Mouse (Mus musculus): Measurements from ENCODE around the gene Slc25a33. TPM values are rescaled to one million over a fixed set of nuclear protein-coding genes. Genes with fewer than 3 reads are reported as not detected.

Slc25a33 gene
- polyA plus RNA-seq, 1 experiment from 2014 or later = 48.4 TPM

- 0 out of 2 replicates have a peak, but pooled peaks cover 3% of the 10 kb centered on the region for H3K4me1 ChIP-seq (ENCODE audit: control insufficient read depth, insufficient read depth, low read length)
- no peak for ATAC-seq (ENCODE audit: low read depth)
- H3K27me3 ChIP-seq (ENCODE audit: control insufficient read depth, insufficient read depth, low read length) = no peaks in the 10 kb centered on the region
- H3K4me3 ChIP-seq (ENCODE audit: low read depth, low read length) = no peak overlapping the region
- no peak overlapping the region for H3K27ac ChIP-seq (ENCODE audit: low read depth, low read length)
- no peaks in the 10 kb centered on the region for H3K36me3 ChIP-seq (ENCODE audit: control insufficient read depth, insufficient read depth, low read length)
- no peak overlapping the region for H3K9ac ChIP-seq (replicated peaks; ENCODE audit: low read depth, low read length)
- 49% methylated on average over 2 of the region's 2 CpGs for whole genome bisulfite sequencing
- no peaks in the 10 kb centered on the region for H3K9me3 ChIP-seq (ENCODE audit: control insufficient read depth, low read length)
- H3K4me2 ChIP-seq (ENCODE audit: low read depth, low read length) = no peak overlapping the region
These were observed 24.0 kb upstream of the Slc25a33 start for GRCm38 (mm10) chr4:149798116-149798515.

- no peaks in the 10 kb centered on the region for H3K9me3 ChIP-seq (ENCODE audit: control insufficient read depth, low read length)
- ATAC-seq (ENCODE audit: low read depth) = no peak
- 88% methylated on average over 1 of the region's 1 CpGs for WGBS
These were observed 23.1 kb upstream of the Slc25a33 start for GRCm38 (mm10) chr4:149797220-149797610.

GRCm38 (mm10) chr4:149796567-149797219 lies 22.6 kb upstream of the Slc25a33 start:
- WGBS = 83% methylated on average over 14 of the region's 14 CpGs
- Histone ChIP-seq H3K27ac (ENCODE audit: low read depth, low read length) (no peak overlapping the region), H3K36me3 (ENCODE audit: control insufficient read depth, insufficient read depth, low read length) (no peaks in the 10 kb centered on the region), H3K4me1 (ENCODE audit: control insufficient read depth, insufficient read depth, low read length) (peaks cover 6% of the 10 kb centered on the region; the same call in 1 of the 2 replicates), H3K27me3 (ENCODE audit: control insufficient read depth, insufficient read depth, low read length) (no peaks in the 10 kb centered on the region), H3K9ac (replicated peaks; ENCODE audit: low read depth, low read length) (no peak overlapping the region), H3K9me3 (ENCODE audit: control insufficient read depth, low read length) (no peaks in the 10 kb centered on the region), H3K4me3 (ENCODE audit: low read depth, low read length) (no peak overlapping the region), H3K4me2 (ENCODE audit: low read depth, low read length) (no peak overlapping the region)
- no peak for ATAC-seq (ENCODE audit: low read depth)

More at GRCm38 (mm10) chr4:149797220-149797610, 23.1 kb upstream of the Slc25a33 start:
- Histone ChIP-seq H3K36me3 (ENCODE audit: control insufficient read depth, insufficient read depth, low read length) (no peaks in the 10 kb centered on the region), H3K4me1 (ENCODE audit: control insufficient read depth, insufficient read depth, low read length) (0 out of 2 replicates have a peak, but pooled peaks cover 3% of the 10 kb centered on the region), H3K27me3 (ENCODE audit: control insufficient read depth, insufficient read depth, low read length) (no peaks in the 10 kb centered on the region), H3K4me2 (ENCODE audit: low read depth, low read length) (no peak overlapping the region), H3K27ac (ENCODE audit: low read depth, low read length) (no peak overlapping the region), H3K9ac (replicated peaks; ENCODE audit: low read depth, low read length) (no peak overlapping the region), H3K4me3 (ENCODE audit: low read depth, low read length) (no peak overlapping the region)

- peaks cover 7% of the 10 kb centered on the region; the same call in 1 of the 2 replicates for H3K4me1 ChIP-seq (ENCODE audit: control insufficient read depth, insufficient read depth, low read length)
- ATAC-seq (ENCODE audit: low read depth) = no peak
- H3K36me3 ChIP-seq (ENCODE audit: control insufficient read depth, insufficient read depth, low read length) = no peaks in the 10 kb centered on the region
- H3K9ac ChIP-seq (replicated peaks; ENCODE audit: low read depth, low read length) = no peak overlapping the region
- 91% methylated on average over 7 of the region's 7 CpGs for WGBS
- H3K4me3 ChIP-seq (ENCODE audit: low read depth, low read length) = no peak overlapping the region
- H3K4me2 ChIP-seq (ENCODE audit: low read depth, low read length) = no peak overlapping the region
- H3K9me3 ChIP-seq (ENCODE audit: control insufficient read depth, low read length) = no peaks in the 10 kb centered on the region
- no peaks in the 10 kb centered on the region for H3K27me3 ChIP-seq (ENCODE audit: control insufficient read depth, insufficient read depth, low read length)
- H3K27ac ChIP-seq (ENCODE audit: low read depth, low read length) = no peak overlapping the region
These were observed 20.9 kb upstream of the Slc25a33 start for GRCm38 (mm10) chr4:149794966-149795477.

GRCm38 (mm10) chr4:149794010-149794338 lies 19.9 kb upstream of the Slc25a33 start:
- H3K4me2 ChIP-seq (ENCODE audit: low read depth, low read length) = no peak overlapping the region
- no peak for ATAC-seq (ENCODE audit: low read depth)
- no peaks in the 10 kb centered on the region for H3K27me3 ChIP-seq (ENCODE audit: control insufficient read depth, insufficient read depth, low read length)
- no peaks in the 10 kb centered on the region for H3K36me3 ChIP-seq (ENCODE audit: control insufficient read depth, insufficient read depth, low read length)
- peaks cover 7% of the 10 kb centered on the region; the same call in 1 of the 2 replicates for H3K4me1 ChIP-seq (ENCODE audit: control insufficient read depth, insufficient read depth, low read length)
- WGBS = 65% methylated on average over 8 of the region's 8 CpGs
- no peak overlapping the region for H3K27ac ChIP-seq (ENCODE audit: low read depth, low read length)
- no peaks in the 10 kb centered on the region for H3K9me3 ChIP-seq (ENCODE audit: control insufficient read depth, low read length)
- no peak overlapping the region for H3K9ac ChIP-seq (replicated peaks; ENCODE audit: low read depth, low read length)
- no peak overlapping the region for H3K4me3 ChIP-seq (ENCODE audit: low read depth, low read length)

DNA sequence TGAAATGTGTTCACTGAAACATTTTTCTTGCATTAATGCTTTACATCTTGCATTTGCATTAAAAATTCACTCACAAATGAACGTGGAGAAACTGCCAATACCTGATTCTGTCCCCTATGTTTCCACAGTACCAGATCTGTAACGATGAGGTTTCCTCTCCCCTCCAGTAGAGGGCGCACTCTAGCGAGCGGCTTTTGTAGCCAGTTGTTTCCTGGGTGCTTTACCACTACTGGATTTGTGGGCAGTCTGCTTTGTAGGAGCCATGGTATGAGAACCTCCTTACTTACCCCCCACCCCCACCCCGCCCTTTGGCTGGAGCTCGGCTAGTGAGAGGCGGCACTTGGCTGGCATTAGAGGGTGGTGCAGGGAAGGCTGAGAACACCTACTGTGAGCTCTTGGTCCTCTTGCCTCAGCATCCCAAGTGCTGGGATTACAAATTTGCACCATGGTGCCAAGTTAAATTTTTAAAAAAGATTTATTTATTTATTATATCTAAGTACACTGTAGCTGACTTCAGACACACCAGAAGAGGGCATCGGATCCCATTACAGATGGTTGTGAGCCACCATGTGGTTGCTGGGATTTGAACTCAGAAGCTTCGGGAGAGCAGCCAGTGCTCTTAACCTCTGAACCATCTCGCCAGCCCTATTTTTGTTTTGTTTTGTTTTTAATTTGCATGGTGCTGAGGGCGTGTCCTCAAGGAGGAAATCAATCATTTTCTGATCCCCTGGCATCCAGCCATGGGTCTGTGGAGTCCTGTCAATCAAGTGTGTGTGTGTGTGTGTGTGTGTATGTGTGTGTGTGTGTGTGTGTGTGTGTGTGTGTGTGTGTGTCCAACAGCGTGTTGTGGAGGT lies 19.3 kb upstream of the Slc25a33 start:
- Histone ChIP-seq H3K4me1 (ENCODE audit: control insufficient read depth, insufficient read depth, low read length) (peaks cover 4% of the 10 kb centered on the region; the same call in 1 of the 2 replicates), H3K27me3 (ENCODE audit: control insufficient read depth, insufficient read depth, low read length) (no peaks in the 10 kb centered on the region), H3K4me2 (ENCODE audit: low read depth, low read length) (no peak overlapping the region), H3K4me3 (ENCODE audit: low read depth, low read length) (no peak overlapping the region), H3K9me3 (ENCODE audit: control insufficient read depth, low read length) (no peaks in the 10 kb centered on the region), H3K36me3 (ENCODE audit: control insufficient read depth, insufficient read depth, low read length) (no peaks in the 10 kb centered on the region), H3K27ac (ENCODE audit: low read depth, low read length) (no peak overlapping the region), H3K9ac (replicated peaks; ENCODE audit: low read depth, low read length) (no peak overlapping the region)
- ATAC-seq (ENCODE audit: low read depth) = no peak
- WGBS = 51% methylated on average over 13 of the region's 13 CpGs

DNA sequence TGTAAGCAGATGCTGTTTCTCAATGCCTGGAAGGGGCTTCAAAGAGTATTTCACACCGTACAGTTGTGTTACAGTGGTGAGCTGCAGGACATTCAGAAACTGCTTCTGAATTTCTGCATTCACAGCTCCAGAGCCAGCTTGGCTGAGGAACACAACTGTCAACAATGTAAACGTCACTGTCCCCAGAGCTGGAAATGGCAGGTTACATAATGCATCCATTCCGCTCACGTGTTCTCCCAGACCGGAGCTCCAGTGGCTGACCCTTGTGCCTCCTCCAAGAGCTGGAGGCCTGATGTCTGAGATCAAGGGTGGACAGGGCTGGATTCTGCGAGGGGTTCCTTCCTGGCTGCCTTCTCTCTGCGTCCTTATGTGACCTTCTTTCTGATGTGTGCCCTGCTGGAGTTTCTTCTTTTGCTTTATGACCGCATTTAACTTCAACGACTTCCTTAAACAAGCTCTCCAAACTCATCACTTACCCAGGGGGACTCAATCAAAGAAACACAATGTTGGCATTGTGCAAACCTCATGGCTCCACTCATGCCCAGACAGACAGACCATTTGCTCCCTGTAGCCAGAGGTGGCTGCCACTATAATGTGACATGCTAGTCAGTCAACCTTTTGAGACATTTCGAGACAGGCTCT lies 18.2 kb upstream of the Slc25a33 start:
- H3K9ac ChIP-seq (replicated peaks; ENCODE audit: low read depth, low read length) = no peak overlapping the region
- H3K4me3 ChIP-seq (ENCODE audit: low read depth, low read length) = no peak overlapping the region
- WGBS = 53% methylated on average over 10 of the region's 10 CpGs
- H3K4me1 ChIP-seq (ENCODE audit: control insufficient read depth, insufficient read depth, low read length) = peaks cover 4% of the 10 kb centered on the region; the same call in 1 of the 2 replicates
- H3K27me3 ChIP-seq (ENCODE audit: control insufficient read depth, insufficient read depth, low read length) = no peaks in the 10 kb centered on the region
- no peaks in the 10 kb centered on the region for H3K9me3 ChIP-seq (ENCODE audit: control insufficient read depth, low read length)
- H3K36me3 ChIP-seq (ENCODE audit: control insufficient read depth, insufficient read depth, low read length) = no peaks in the 10 kb centered on the region
- H3K27ac ChIP-seq (ENCODE audit: low read depth, low read length) = no peak overlapping the region
- ATAC-seq (ENCODE audit: low read depth) = no peak
- H3K4me2 ChIP-seq (ENCODE audit: low read depth, low read length) = no peak overlapping the region

DNA sequence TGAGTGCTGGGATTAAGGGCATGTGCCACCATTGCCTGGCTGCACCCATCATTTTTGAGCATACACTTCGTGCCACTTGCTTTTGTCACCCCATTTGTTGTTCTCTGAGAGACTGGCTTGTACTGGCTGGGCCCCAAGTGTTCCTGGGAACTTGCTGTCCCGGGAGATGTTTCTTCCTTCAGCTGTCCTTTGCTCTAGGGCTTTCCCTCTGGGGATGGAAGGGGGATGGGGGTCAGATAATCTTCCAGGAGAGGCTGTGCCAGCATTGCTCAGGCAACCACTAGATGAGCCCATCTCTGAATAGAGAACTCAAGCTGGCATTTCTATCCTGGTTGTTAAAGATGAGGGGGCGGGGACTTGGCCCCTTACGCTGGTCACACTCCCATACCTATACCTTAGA lies 17.4 kb upstream of the Slc25a33 start:
- Histone ChIP-seq H3K4me1 (ENCODE audit: control insufficient read depth, insufficient read depth, low read length) (peaks cover 4% of the 10 kb centered on the region; the same call in 1 of the 2 replicates), H3K36me3 (ENCODE audit: control insufficient read depth, insufficient read depth, low read length) (no peaks in the 10 kb centered on the region), H3K9ac (replicated peaks; ENCODE audit: low read depth, low read length) (no peak overlapping the region), H3K27ac (ENCODE audit: low read depth, low read length) (no peak overlapping the region), H3K27me3 (ENCODE audit: control insufficient read depth, insufficient read depth, low read length) (no peaks in the 10 kb centered on the region), H3K4me3 (ENCODE audit: low read depth, low read length) (no peak overlapping the region), H3K9me3 (ENCODE audit: control insufficient read depth, low read length) (no peaks in the 10 kb centered on the region), H3K4me2 (ENCODE audit: low read depth, low read length) (no peak overlapping the region)
- 78% methylated on average over 4 of the region's 4 CpGs for WGBS
- ATAC-seq (ENCODE audit: low read depth) = no peak

Measured in neural tube, embryonic 14.5 days (tissue).